Mouse (Mus musculus) neural tube, embryonic 11.5 days (tissue): ENCODE data around the gene Shank3. TPM values are rescaled to one million over a fixed set of nuclear protein-coding genes. Genes with fewer than 3 reads are reported as not detected.

Experiments used
- ATAC-seq: fragments of 200-750 bp; cut with Nextera tagmentation; 2 replicates; pipeline ENCODE4 v1.8.0; 2017; ENCODE audit warnings: moderate number of reproducible peaks, mild to moderate bottlenecking, moderate TSS enrichment, moderate library complexity; ENCODE audit not compliant: insufficient read depth, low FRiP score, low TSS enrichment
- DNase-seq: peaks from one replicate; pipeline ENCODE4 v3.0.0-alpha.2; 2015; ENCODE audit warnings: low spot score
- H3K27ac ChIP-seq: fragments of 300-500 bp; sonication (generic); 2 replicates; pipeline ENCODE4 v1.5.1; 2014; ENCODE audit warnings: low read depth, mild to moderate bottlenecking, low read length
- H3K27me3 ChIP-seq: fragments of 300-500 bp; sonication (generic); 2 replicates; pipeline ENCODE4 v1.6.1; 2014; ENCODE audit warnings: mild to moderate bottlenecking, low read length, mixed read lengths; ENCODE audit not compliant: control insufficient read depth, insufficient read depth
- H3K36me3 ChIP-seq: fragments of 300-500 bp; sonication (generic); 2 replicates; pipeline ENCODE4 v1.6.1; 2014; ENCODE audit warnings: mild to moderate bottlenecking, low read length, moderate library complexity, mixed read lengths; ENCODE audit not compliant: control insufficient read depth, insufficient read depth
- H3K4me1 ChIP-seq: fragments of 300-500 bp; sonication (generic); 2 replicates; pipeline ENCODE4 v1.6.1; 2014; ENCODE audit warnings: low read length, mixed read lengths; ENCODE audit not compliant: control insufficient read depth, insufficient read depth
- H3K4me2 ChIP-seq: fragments of 300-500 bp; sonication (generic); 2 replicates; pipeline ENCODE4 v1.6.1; 2014; ENCODE audit warnings: low read depth, mild to moderate bottlenecking, moderate library complexity
- H3K4me3 ChIP-seq: fragments of 300-500 bp; sonication (generic); 2 replicates; pipeline ENCODE4 v1.5.1; 2014; ENCODE audit warnings: low read depth, low read length
- H3K9ac ChIP-seq: fragments of 300-500 bp; sonication (generic); 2 replicates; pipeline ENCODE4 v1.6.1; 2014; ENCODE audit warnings: mild to moderate bottlenecking, low read length
- H3K9me3 ChIP-seq: fragments of 300-500 bp; sonication (generic); 2 replicates; pipeline ENCODE4 v1.6.1; 2016; ENCODE audit warnings: low read length; ENCODE audit not compliant: control insufficient read depth
- WGBS: fragments of 180-500 bp; shearing (Covaris S2); extraction: QIAGEN DNeasy Blood & Tissue Kit; methylation state at CpG from one replicate; pipeline ENCODE4 v1.1.7; 2014; 5-methylcytosine and 5-hydroxymethylcytosine counted together
- polyA plus RNA-seq: library from polyadenylated mRNA; unstranded; fragments of >200 nt; fragmentation: Nextera tagmentation; extraction: Ambion mirVana; gene quantifications from 2 replicates; pipeline ENCODE4 v1.2.1, GENCODE M21; 2014

Gene Shank3
- polyA plus RNA-seq, 1 experiment from 2014 or later, result 3.0 TPM

DNA sequence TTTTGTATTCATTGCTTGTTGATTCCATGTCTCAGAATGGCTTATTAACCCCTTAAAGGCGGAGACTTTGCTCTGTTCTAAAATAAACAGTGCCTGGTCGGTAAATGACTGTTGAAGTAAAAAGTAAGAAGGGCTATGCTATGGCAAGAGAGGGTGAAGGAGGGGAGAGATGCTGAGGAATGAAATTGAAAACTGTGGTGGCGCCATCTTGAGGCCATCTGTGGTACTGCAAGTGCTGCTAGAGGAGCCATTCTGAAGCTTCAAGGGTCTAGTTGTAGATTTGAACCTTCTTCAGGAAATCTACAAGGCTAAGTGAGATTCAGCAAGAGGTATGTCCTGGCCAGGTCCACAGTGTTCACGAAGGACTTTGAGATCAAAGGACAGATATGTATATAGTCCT, 30.9 kb downstream of the Shank3 start:
- H3K4me3 ChIP-seq, result no peak overlapping the region
- 5% methylated on average over 4 of the region's 4 CpGs for WGBS
- H3K36me3 ChIP-seq, result no peaks in the 10 kb centered on the region
- no peak overlapping the region for H3K4me2 ChIP-seq
- H3K27ac ChIP-seq, result no peak overlapping the region
- no peak overlapping the region for H3K9ac ChIP-seq
- H3K9me3 ChIP-seq, result no peaks in the 10 kb centered on the region
- no peaks in the 10 kb centered on the region for H3K27me3 ChIP-seq
- ATAC-seq, result no peak
- peak; percentile 73 for DNase-seq
- H3K4me1 ChIP-seq, result peaks cover 3% of the 10 kb centered on the region; the same call in 1 of the 2 replicates

- Histone ChIP-seq H3K27ac (no peak overlapping the region), H3K4me2 (no peak overlapping the region), H3K27me3 (no peaks in the 10 kb centered on the region), H3K36me3 (no peaks in the 10 kb centered on the region), H3K9me3 (no peaks in the 10 kb centered on the region), H3K9ac (no peak overlapping the region), H3K4me1 (peaks cover 3% of the 10 kb centered on the region; the same call in 1 of the 2 replicates), H3K4me3 (no peak overlapping the region)
- 95% methylated on average over 5 of the region's 5 CpGs for WGBS
- DNase-seq (no peak), ATAC-seq (no peak)
These were observed 32.0 kb downstream of the Shank3 start for GRCm38 (mm10) chr15:89531399-89531798.

DNA sequence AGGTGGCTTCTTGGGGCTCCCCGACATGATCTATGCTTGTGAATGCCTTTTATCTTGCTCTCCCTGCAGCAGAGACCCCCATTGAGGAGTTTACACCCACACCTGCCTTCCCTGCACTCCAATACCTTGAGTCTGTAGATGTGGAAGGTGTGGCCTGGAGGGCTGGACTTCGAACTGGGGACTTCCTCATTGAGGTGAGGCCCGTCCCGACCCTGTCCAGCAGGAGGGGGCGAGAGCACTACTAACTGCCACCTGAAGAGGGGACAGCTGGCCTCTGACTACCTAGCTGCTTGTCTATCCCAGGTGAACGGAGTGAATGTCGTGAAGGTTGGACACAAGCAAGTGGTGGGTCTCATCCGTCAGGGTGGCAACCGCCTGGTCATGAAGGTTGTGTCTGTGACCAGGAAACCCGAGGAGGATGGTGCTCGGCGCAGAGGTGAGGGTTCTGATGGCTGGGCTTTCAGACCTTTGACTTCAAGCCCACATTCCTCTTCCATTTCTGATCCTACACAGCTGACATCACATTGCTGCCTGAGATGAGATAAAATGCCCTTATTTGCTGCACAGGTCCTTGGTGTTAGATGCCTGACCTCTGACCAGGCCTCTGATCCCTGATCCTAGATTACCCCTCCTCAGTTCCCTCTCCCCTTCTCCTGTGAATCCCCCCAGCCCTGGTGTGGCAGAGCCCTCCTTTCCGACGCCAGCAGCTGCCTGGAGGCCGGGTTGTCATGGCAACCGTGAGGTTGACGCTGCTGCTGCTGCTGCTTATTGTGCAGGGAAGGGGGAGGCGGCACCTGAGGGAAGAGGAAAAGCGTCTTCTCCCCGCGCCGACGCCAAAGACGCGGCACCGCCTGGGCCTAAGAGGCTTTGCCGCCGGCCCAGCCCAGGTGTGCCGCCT, 32.9 kb downstream of the Shank3 start:
- peak; percentile 82 for ATAC-seq
- no peaks in the 10 kb centered on the region for H3K9me3 ChIP-seq
- H3K4me1 ChIP-seq, result peaks cover 3% of the 10 kb centered on the region; the same call in 1 of the 2 replicates
- H3K4me3 ChIP-seq, result peak overlapping the region; percentile 19
- 25% methylated on average over 29 of the region's 29 CpGs for WGBS
- DNase-seq, result peak; percentile 82
- H3K27ac ChIP-seq, result no peak overlapping the region
- H3K4me2 ChIP-seq, result peak overlapping the region; percentile 44
- H3K36me3 ChIP-seq, result no peaks in the 10 kb centered on the region
- peak overlapping the region; percentile 56 for H3K9ac ChIP-seq
- H3K27me3 ChIP-seq, result no peaks in the 10 kb centered on the region

DNA sequence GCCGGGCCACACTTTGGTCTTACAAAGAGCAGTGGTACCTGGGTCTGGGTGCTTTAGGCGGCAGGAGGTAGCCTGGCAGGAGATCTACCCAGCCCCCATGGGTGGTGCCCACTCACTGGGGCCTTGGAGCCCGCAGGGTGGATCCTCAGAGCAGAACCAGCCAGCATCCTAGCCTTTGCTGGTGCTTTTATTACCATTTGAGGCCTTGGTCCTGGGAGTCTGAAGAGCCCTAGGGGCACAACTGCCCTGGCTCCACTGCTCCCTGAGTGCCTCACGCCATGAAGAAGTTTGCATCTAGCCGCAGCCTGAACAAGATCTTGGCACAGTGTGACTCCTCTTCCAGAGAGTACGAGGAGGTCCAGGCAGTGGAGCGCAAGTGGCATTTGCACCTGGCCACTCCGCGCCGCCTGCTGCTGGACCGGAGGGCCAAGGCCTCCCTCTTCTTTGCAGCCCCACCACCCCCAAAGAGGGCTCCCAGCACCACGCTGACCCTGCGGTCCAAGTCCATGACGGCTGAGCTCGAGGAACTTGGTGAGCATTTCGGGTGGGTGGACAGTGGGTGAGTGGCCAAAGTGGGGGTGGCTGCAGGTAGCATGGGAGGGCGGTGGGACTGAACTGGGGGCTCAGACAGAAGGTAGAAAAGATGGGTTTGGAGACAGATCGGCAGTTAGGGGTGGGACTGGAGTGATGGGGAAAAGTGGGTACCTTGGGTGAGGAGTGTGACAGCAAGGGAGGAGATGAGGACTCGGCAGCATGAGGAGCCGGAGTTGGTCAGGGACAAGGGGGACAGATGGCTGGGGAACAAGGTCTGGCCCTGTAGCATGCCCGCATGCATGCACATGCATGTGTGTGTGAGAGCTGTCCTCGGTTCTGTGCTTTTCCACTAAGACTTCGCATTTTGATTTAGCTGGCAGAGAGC, 33.8 kb downstream of the Shank3 start:
- H3K27ac ChIP-seq, result no peak overlapping the region

GRCm38 (mm10) chr15:89533843-89534207, 34.4 kb downstream of the Shank3 start:
- H3K27me3 ChIP-seq, result no peaks in the 10 kb centered on the region
- 88% methylated on average over 10 of the region's 10 CpGs for WGBS
- no peak overlapping the region for H3K9ac ChIP-seq
- peaks cover 3% of the 10 kb centered on the region; the same call in 1 of the 2 replicates for H3K4me1 ChIP-seq
- no peaks in the 10 kb centered on the region for H3K36me3 ChIP-seq
- ATAC-seq (no peak), DNase-seq (no peak)
- peak overlapping the region; percentile 44; the same call in 1 of the 2 replicates for H3K4me2 ChIP-seq
- no peak overlapping the region for H3K27ac ChIP-seq
- no peak overlapping the region for H3K4me3 ChIP-seq
- no peaks in the 10 kb centered on the region for H3K9me3 ChIP-seq

More for the DNA sequence above, 33.8 kb downstream of the Shank3 start:
- 0 out of 2 replicates have a peak, but pooled peaks have one; percentile 13 for ATAC-seq
- H3K9ac ChIP-seq, result peak overlapping the region; percentile 56
- no peaks in the 10 kb centered on the region for H3K27me3 ChIP-seq
- no peaks in the 10 kb centered on the region for H3K9me3 ChIP-seq
- H3K36me3 ChIP-seq, result no peaks in the 10 kb centered on the region
- no peak for DNase-seq
- peak overlapping the region; percentile 19 for H3K4me3 ChIP-seq
- 75% methylated on average over 23 of the region's 23 CpGs for WGBS
- H3K4me2 ChIP-seq, result peak overlapping the region; percentile 44
- peaks cover 3% of the 10 kb centered on the region; the same call in 1 of the 2 replicates for H3K4me1 ChIP-seq

DNA sequence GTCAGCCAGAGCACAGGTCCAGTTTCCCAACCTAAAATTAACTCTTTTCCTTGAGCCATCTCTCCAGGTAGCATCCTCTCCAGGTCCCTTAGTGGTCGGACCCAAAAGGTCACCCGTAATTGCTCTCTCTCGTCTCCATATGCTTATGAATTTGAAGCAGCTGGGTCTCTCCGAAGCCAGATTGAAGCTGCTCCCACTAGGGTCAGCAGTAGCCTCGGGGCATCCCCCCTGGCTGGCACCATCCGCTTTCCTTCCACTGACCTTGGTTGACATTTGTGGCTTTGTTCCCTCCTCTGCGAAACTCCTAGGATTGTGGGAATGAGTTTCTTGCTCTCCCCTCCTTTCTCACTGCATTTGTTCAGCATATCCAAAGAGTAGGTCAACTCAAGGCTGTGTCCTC, 44.7 kb downstream of the Shank3 start:
- DNase-seq (no peak), ATAC-seq (no peak)
- H3K36me3 ChIP-seq, result no peaks in the 10 kb centered on the region
- no peak overlapping the region for H3K27ac ChIP-seq
- no peak overlapping the region for H3K4me3 ChIP-seq
- H3K4me1 ChIP-seq, result 0 out of 2 replicates have a peak, but pooled peaks cover 5% of the 10 kb centered on the region
- no peak overlapping the region for H3K4me2 ChIP-seq
- H3K9ac ChIP-seq, result no peak overlapping the region
- H3K27me3 ChIP-seq, result peaks cover 9% of the 10 kb centered on the region; the same call in 1 of the 2 replicates
- no peaks in the 10 kb centered on the region for H3K9me3 ChIP-seq
- 85% methylated on average over 7 of the region's 7 CpGs for WGBS

- 0 out of 2 replicates have a peak, but pooled peaks cover 5% of the 10 kb centered on the region for H3K4me1 ChIP-seq
- H3K36me3 ChIP-seq, result no peaks in the 10 kb centered on the region
- H3K4me2 ChIP-seq, result peak overlapping the region; percentile 68
- no peak for ATAC-seq
- H3K27ac ChIP-seq, result no peak overlapping the region
- peak overlapping the region; percentile 31 for H3K4me3 ChIP-seq
- no peak overlapping the region for H3K9ac ChIP-seq
- no peak for DNase-seq
- 47% methylated on average over 8 of the region's 8 CpGs for WGBS
- no peaks in the 10 kb centered on the region for H3K9me3 ChIP-seq
- H3K27me3 ChIP-seq, result peaks cover 9% of the 10 kb centered on the region; the same call in 1 of the 2 replicates
These were observed 47.9 kb downstream of the Shank3 start for GRCm38 (mm10) chr15:89547321-89547720.

DNA sequence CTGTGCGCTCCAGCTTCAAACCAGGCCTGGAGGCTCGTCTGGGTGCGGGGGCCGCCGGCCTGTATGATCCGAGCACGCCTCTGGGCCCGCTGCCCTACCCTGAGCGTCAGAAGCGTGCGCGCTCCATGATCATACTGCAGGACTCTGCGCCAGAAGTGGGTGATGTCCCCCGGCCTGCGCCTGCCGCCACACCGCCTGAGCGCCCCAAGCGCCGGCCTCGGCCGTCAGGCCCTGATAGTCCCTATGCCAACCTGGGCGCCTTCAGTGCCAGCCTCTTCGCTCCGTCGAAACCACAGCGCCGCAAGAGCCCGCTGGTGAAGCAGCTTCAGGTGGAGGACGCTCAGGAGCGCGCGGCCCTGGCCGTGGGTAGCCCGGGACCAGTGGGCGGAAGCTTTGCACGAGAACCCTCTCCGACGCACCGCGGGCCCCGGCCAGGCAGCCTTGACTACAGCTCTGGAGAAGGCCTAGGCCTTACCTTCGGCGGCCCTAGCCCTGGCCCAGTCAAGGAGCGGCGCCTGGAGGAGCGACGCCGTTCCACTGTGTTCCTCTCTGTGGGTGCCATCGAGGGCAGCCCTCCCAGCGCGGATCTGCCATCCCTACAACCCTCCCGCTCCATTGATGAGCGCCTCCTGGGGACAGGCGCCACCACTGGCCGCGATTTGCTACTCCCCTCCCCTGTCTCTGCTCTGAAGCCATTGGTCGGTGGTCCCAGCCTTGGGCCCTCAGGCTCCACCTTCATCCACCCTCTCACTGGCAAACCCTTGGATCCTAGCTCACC, 48.6 kb downstream of the Shank3 start:
- peak overlapping the region; percentile 31 for H3K4me3 ChIP-seq
- no peaks in the 10 kb centered on the region for H3K9me3 ChIP-seq
- no peak overlapping the region for H3K27ac ChIP-seq
- H3K27me3 ChIP-seq, result peaks cover 9% of the 10 kb centered on the region; the same call in 1 of the 2 replicates
- DNase-seq (peak; percentile 76), ATAC-seq (peak; percentile 88)
- H3K4me1 ChIP-seq, result 0 out of 2 replicates have a peak, but pooled peaks cover 5% of the 10 kb centered on the region
- 6% methylated on average over 57 of the region's 58 CpGs for WGBS
- H3K4me2 ChIP-seq, result peak overlapping the region; percentile 68
- H3K9ac ChIP-seq, result peak overlapping the region; percentile 59
- no peaks in the 10 kb centered on the region for H3K36me3 ChIP-seq
